Mouse (Mus musculus): ENCODE measurements around the gene Tent4b. TPM values are rescaled to one million over a fixed set of nuclear protein-coding genes. Genes with fewer than 3 reads are reported as not detected.
"Not testable (repeated sequence)": the region's sequence is repeated elsewhere in the genome, so short reads cannot be mapped to it uniquely, and the experiment has no call there.

Gene Tent4b
- polyA plus RNA-seq, 1 experiment from 2014 or later: 18.8 TPM

- WGBS: 57% methylated on average over 3 of the region's 3 CpGs
Observed at GRCm38 (mm10) chr8:88197328-88197727, 1.7 kb upstream of the Tent4b start.

GRCm38 (mm10) chr8:88198551-88198944 is 465 bp upstream of the Tent4b start:
- no peaks in the 10 kb centered on the region for H3K27me3 ChIP-seq (ENCODE audit: control insufficient read depth, insufficient read depth, low read length)
- ATAC-seq (ENCODE audit: low read depth): no peak
- H3K4me1 ChIP-seq (ENCODE audit: control insufficient read depth, insufficient read depth, low read length): peaks cover 18% of the 10 kb centered on the region
- peak overlapping the region; percentile 97 for H3K27ac ChIP-seq (ENCODE audit: low read depth, low read length)
- WGBS: under 1% methylated on average over 10 of the region's 10 CpGs
- H3K4me2 ChIP-seq (ENCODE audit: low read depth, low read length): peak overlapping the region; percentile 71
- peak overlapping the region; percentile 80 for H3K9ac ChIP-seq (replicated peaks; ENCODE audit: low read depth, low read length)
- no peaks in the 10 kb centered on the region for H3K9me3 ChIP-seq (ENCODE audit: control insufficient read depth, low read length)
- peak overlapping the region; percentile 51 for H3K4me3 ChIP-seq (ENCODE audit: low read depth, low read length)
- H3K36me3 ChIP-seq (ENCODE audit: control insufficient read depth, insufficient read depth, low read length): no peaks in the 10 kb centered on the region

More at GRCm38 (mm10) chr8:88197328-88197727, 1.7 kb upstream of the Tent4b start:
- Histone ChIP-seq H3K9ac (replicated peaks; ENCODE audit: low read depth, low read length) (no peak overlapping the region), H3K4me1 (ENCODE audit: control insufficient read depth, insufficient read depth, low read length) (peaks cover 18% of the 10 kb centered on the region), H3K9me3 (ENCODE audit: control insufficient read depth, low read length) (no peaks in the 10 kb centered on the region), H3K27me3 (ENCODE audit: control insufficient read depth, insufficient read depth, low read length) (no peaks in the 10 kb centered on the region), H3K4me2 (ENCODE audit: low read depth, low read length) (no peak overlapping the region), H3K4me3 (ENCODE audit: low read depth, low read length) (no peak overlapping the region), H3K27ac (ENCODE audit: low read depth, low read length) (no peak overlapping the region), H3K36me3 (ENCODE audit: control insufficient read depth, insufficient read depth, low read length) (no peaks in the 10 kb centered on the region)
- ATAC-seq (ENCODE audit: low read depth): no peak

- Histone ChIP-seq H3K27ac (ENCODE audit: low read depth, low read length) (peak overlapping the region; percentile 97), H3K4me2 (ENCODE audit: low read depth, low read length) (peak overlapping the region; percentile 81), H3K4me3 (ENCODE audit: low read depth, low read length) (peak overlapping the region; percentile 51), H3K9ac (replicated peaks; ENCODE audit: low read depth, low read length) (peak overlapping the region; percentile 80), H3K9me3 (ENCODE audit: control insufficient read depth, low read length) (no peaks in the 10 kb centered on the region), H3K27me3 (ENCODE audit: control insufficient read depth, insufficient read depth, low read length) (no peaks in the 10 kb centered on the region), H3K36me3 (ENCODE audit: control insufficient read depth, insufficient read depth, low read length) (no peaks in the 10 kb centered on the region), H3K4me1 (ENCODE audit: control insufficient read depth, insufficient read depth, low read length) (peaks cover 18% of the 10 kb centered on the region)
- ATAC-seq (ENCODE audit: low read depth): peak; percentile 70
- under 1% methylated on average over 89 of the region's 117 CpGs for WGBS
Observed at GRCm38 (mm10) chr8:88199700-88200601, 938 bp downstream of the Tent4b start.

- Histone ChIP-seq H3K9ac (replicated peaks; ENCODE audit: low read depth, low read length) (peak overlapping the region; percentile 80), H3K36me3 (ENCODE audit: control insufficient read depth, insufficient read depth, low read length) (0 out of 2 replicates have a peak, but pooled peaks cover 1% of the 10 kb centered on the region), H3K4me3 (ENCODE audit: low read depth, low read length) (peak overlapping the region; percentile 51), H3K27me3 (ENCODE audit: control insufficient read depth, insufficient read depth, low read length) (no peaks in the 10 kb centered on the region), H3K4me1 (ENCODE audit: control insufficient read depth, insufficient read depth, low read length) (peaks cover 22% of the 10 kb centered on the region), H3K27ac (ENCODE audit: low read depth, low read length) (no peak overlapping the region), H3K4me2 (ENCODE audit: low read depth, low read length) (peak overlapping the region; percentile 81), H3K9me3 (ENCODE audit: control insufficient read depth, low read length) (no peaks in the 10 kb centered on the region)
- no peak for ATAC-seq (ENCODE audit: low read depth)
- WGBS: 23% methylated on average over 10 of the region's 10 CpGs
Observed at GRCm38 (mm10) chr8:88200724-88201495, 1.9 kb downstream of the Tent4b start.

DNA sequence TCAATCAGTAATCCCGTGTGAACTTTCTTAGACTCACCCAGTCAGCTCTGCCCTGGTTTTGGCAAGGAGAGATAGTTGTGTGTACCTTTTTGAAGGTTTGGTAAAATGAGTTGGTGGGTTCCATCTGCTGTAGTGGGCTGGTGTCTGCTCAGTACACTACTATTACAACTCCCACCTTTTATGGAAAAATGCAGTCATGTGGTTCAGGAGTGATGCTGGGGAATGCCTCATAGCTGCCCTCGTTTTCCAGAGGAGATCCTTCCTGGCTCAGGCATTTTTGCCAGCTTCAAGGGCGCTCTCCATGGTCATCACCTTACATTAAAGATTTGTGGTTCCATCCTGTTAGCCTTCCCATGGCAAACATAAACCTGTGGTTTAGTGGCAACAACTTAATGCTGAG is 2.6 kb downstream of the Tent4b start:
- no peak for ATAC-seq (ENCODE audit: low read depth)
- H3K9ac ChIP-seq (replicated peaks; ENCODE audit: low read depth, low read length): no peak overlapping the region
- 0 out of 2 replicates have a peak, but pooled peaks cover 3% of the 10 kb centered on the region for H3K36me3 ChIP-seq (ENCODE audit: control insufficient read depth, insufficient read depth, low read length)
- 64% methylated on average over 3 of the region's 3 CpGs for WGBS
- H3K4me2 ChIP-seq (ENCODE audit: low read depth, low read length): peak overlapping the region; percentile 81
- peaks cover 24% of the 10 kb centered on the region for H3K4me1 ChIP-seq (ENCODE audit: control insufficient read depth, insufficient read depth, low read length)
- H3K27ac ChIP-seq (ENCODE audit: low read depth, low read length): no peak overlapping the region
- no peaks in the 10 kb centered on the region for H3K27me3 ChIP-seq (ENCODE audit: control insufficient read depth, insufficient read depth, low read length)
- no peaks in the 10 kb centered on the region for H3K9me3 ChIP-seq (ENCODE audit: control insufficient read depth, low read length)
- peak overlapping the region; percentile 51 for H3K4me3 ChIP-seq (ENCODE audit: low read depth, low read length)

DNA sequence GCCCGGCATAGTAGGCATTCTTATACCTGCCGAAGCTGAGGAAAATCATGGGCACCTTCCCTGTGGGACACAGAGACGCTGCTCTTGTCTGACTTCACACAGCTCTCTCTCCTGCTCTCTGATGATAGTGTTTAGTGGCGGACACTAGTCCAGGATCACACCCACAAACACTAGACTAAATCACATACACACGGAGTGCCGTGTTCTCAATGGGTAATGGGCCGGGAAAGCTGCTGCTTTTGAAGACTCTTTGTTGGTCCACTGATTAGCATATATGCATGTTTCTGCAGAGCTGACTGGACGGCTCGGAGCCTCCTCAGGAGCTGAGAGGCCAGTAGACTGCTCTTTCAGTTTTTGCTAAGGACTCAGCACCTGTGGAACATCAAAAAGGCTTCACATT is 7.0 kb downstream of the Tent4b start:
- WGBS: 51% methylated on average over 9 of the region's 9 CpGs
- Histone ChIP-seq H3K27me3 (ENCODE audit: control insufficient read depth, insufficient read depth, low read length) (no peaks in the 10 kb centered on the region), H3K4me2 (ENCODE audit: low read depth, low read length) (no peak overlapping the region), H3K4me1 (ENCODE audit: control insufficient read depth, insufficient read depth, low read length) (peaks cover 17% of the 10 kb centered on the region), H3K4me3 (ENCODE audit: low read depth, low read length) (no peak overlapping the region), H3K36me3 (ENCODE audit: control insufficient read depth, insufficient read depth, low read length) (0 out of 2 replicates have a peak, but pooled peaks cover 3% of the 10 kb centered on the region), H3K9me3 (ENCODE audit: control insufficient read depth, low read length) (no peaks in the 10 kb centered on the region), H3K27ac (ENCODE audit: low read depth, low read length) (no peak overlapping the region), H3K9ac (replicated peaks; ENCODE audit: low read depth, low read length) (no peak overlapping the region)
- ATAC-seq (ENCODE audit: low read depth): no peak

DNA sequence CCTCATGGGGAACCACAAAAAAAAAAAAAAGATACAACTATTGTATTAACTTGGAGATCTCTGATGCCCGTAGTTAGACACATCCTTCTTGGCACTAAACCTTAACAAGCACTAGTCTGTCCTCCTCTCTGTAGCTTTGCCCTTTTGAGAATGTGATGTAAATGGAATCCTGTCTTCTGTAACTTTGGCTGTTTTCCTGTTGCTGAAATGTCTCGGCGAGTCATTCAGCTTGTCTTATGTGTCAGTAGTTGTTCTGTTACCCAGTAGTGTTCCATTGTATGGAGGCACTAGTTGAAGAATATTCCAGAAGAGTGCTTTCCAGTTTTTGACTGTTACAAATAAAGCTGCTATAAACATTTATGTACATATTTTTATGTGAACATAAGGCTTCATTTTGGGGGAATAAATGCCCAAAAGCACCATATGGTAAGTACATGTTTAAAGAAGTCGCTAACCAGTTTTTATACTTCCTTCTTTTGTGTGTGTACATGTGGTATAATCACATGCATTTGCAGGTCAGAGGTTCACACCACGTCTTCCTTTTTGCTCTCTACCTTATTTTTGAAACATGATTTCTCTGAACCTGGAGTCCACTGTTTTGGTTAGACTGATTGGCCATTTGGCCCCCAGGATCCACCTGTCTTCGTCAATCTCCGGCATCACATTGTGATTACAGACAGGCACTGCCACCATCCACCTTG is 8.3 kb downstream of the Tent4b start:
- Histone ChIP-seq H3K4me2 (ENCODE audit: low read depth, low read length) (no peak overlapping the region), H3K9ac (replicated peaks; ENCODE audit: low read depth, low read length) (no peak overlapping the region), H3K27ac (ENCODE audit: low read depth, low read length) (no peak overlapping the region), H3K9me3 (ENCODE audit: control insufficient read depth, low read length) (no peaks in the 10 kb centered on the region), H3K4me1 (ENCODE audit: control insufficient read depth, insufficient read depth, low read length) (peaks cover 6% of the 10 kb centered on the region; the same call in 1 of the 2 replicates), H3K27me3 (ENCODE audit: control insufficient read depth, insufficient read depth, low read length) (no peaks in the 10 kb centered on the region), H3K36me3 (ENCODE audit: control insufficient read depth, insufficient read depth, low read length) (0 out of 2 replicates have a peak, but pooled peaks cover 3% of the 10 kb centered on the region), H3K4me3 (ENCODE audit: low read depth, low read length) (no peak overlapping the region)
- ATAC-seq (ENCODE audit: low read depth): no peak
- WGBS: 90% methylated on average over 7 of the region's 7 CpGs

DNA sequence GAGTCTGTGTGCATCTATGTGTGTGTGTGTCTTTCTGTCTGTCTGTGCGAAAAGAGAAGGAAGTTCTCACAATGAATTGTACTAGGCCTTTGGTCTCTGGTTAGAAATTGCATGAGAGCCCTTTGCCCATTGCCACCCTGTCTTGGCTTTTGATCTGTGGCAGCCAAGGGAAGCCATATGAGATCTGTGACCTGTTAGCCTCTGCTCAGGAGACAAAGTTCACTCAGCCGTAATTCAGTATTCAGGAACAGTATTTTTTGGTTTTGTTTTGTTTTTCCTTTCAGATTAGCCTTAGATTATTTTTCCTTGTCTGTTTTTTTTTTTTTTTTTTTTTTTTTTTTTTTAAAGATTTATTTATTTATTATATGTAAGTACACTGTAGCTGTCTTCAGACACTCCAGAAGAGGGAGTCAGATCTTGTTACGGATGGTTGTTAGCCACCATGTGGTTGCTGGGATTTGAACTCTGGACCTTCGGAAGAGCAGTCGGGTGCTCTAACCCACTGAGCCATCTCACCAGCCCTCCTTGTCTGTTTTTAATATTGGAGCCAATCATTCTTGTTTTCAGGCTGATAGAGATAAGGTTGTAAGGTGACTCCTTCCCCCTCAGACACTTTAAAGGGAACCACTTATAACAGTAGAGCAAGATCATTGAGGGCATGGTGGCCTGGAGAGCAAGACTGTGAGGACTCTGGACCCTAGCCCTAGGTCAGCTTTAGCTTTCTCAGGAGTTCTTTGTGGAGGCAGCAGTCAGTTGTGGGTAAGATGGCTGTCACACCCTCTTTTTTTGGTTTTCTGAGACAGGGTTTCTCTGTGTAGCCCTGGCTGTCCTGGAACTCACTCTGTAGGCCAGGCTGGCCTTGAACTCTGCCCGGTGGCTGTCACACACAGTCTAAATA is 11.2 kb downstream of the Tent4b start:
- not testable (repeated sequence) for H3K27ac ChIP-seq (ENCODE audit: low read depth, low read length); H3K4me3 ChIP-seq (ENCODE audit: low read depth, low read length); H3K4me1 ChIP-seq (ENCODE audit: control insufficient read depth, insufficient read depth, low read length); ATAC-seq (ENCODE audit: low read depth); H3K36me3 ChIP-seq (ENCODE audit: control insufficient read depth, insufficient read depth, low read length); H3K27me3 ChIP-seq (ENCODE audit: control insufficient read depth, insufficient read depth, low read length); H3K4me2 ChIP-seq (ENCODE audit: low read depth, low read length); H3K9ac ChIP-seq (replicated peaks; ENCODE audit: low read depth, low read length); H3K9me3 ChIP-seq (ENCODE audit: control insufficient read depth, low read length)
- 93% methylated on average over 5 of the region's 6 CpGs for WGBS

Measured in neural tube, embryonic 14.5 days (tissue).